Mouse (Mus musculus) kidney, adult 2 months (tissue): ENCODE data around the gene Serpina3a. TPM values are rescaled to one million over a fixed set of nuclear protein-coding genes. Genes with fewer than 3 reads are reported as not detected.

Experiments used
- DNase-seq: peaks from one replicate; pipeline ENCODE4 v3.0.0; 2021
- H3K27ac ChIP-seq: fragments of 200-500 bp; 2 replicates; pipeline ENCODE4 v1.5.1; 2012; ENCODE audit warnings: low read depth, low read length, control low read depth, inconsistent platforms; ENCODE audit not compliant: insufficient read depth
- H3K27me3 ChIP-seq: fragments of 200-500 bp; replicated peaks from 2 replicates; pipeline ENCODE4 v1.6.1; 2012; ENCODE audit warnings: mild to moderate bottlenecking, moderate library complexity, low read length, inconsistent platforms; ENCODE audit not compliant: control insufficient read depth, insufficient read depth
- H3K36me3 ChIP-seq: fragments of 200-500 bp; 2 replicates; pipeline ENCODE4 v1.6.1; 2012; ENCODE audit warnings: mild to moderate bottlenecking, moderate library complexity, low read length, inconsistent platforms; ENCODE audit not compliant: control insufficient read depth, insufficient read depth
- H3K4me1 ChIP-seq: fragments of 200-500 bp; 2 replicates; pipeline ENCODE4 v1.6.1; 2011; ENCODE audit warnings: low read length; ENCODE audit not compliant: control insufficient read depth, insufficient read depth
- H3K4me3 ChIP-seq: fragments of 200-500 bp; 2 replicates; pipeline ENCODE4 v1.5.1; 2011; ENCODE audit warnings: mild to moderate bottlenecking, low read depth, low read length, control low read depth; ENCODE audit not compliant: insufficient read depth
- CTCF ChIP-seq: fragments of 200-500 bp; conservative IDR thresholded peaks from 2 replicates; pipeline ENCODE4 v1.5.1; 2011; ENCODE audit warnings: low read depth, mild to moderate bottlenecking, control low read depth, low read length, moderate library complexity, mixed read lengths; ENCODE audit not compliant: insufficient read depth, insufficient read length
- POLR2A ChIP-seq: fragments of 200-500 bp; IDR thresholded peaks from one replicate; pipeline ENCODE4 v1.6.1; 2011; ENCODE audit warnings: low read depth, low read length, control low read depth
- WGBS: fragments of 180-500 bp; shearing (Covaris S2); methylation state at CpG from one replicate; pipeline ENCODE4 v1.1.7; 2018; 5-methylcytosine and 5-hydroxymethylcytosine counted together
- polyA plus RNA-seq: library from polyadenylated mRNA; depleted of rRNA; stranded (reverse); fragments of >200 nt; gene quantifications from 2 replicates; pipeline ENCODE4 v1.2.3, GENCODE M21; 2012

Gene Serpina3a
- polyA plus RNA-seq, 1 experiment = not detected

GRCm38 (mm10) chr12:104090119-104090518 is 22.4 kb upstream of the Serpina3a start:
- Histone ChIP-seq H3K27ac (no peak overlapping the region), H3K4me1 (no peaks in the 10 kb centered on the region), H3K27me3 (no peaks in the 10 kb centered on the region), H3K4me3 (no peak overlapping the region), H3K36me3 (no peaks in the 10 kb centered on the region)
- no peak for DNase-seq
- TF ChIP-seq CTCF = no peak
- TF ChIP-seq POLR2A = no peak
- WGBS = 76% methylated on average over 2 of the region's 2 CpGs

GRCm38 (mm10) chr12:104091303-104091702 is 21.2 kb upstream of the Serpina3a start:
- DNase-seq = no peak
- no peaks in the 10 kb centered on the region for H3K4me1 ChIP-seq
- 88% methylated on average over 1 of the region's 1 CpGs for WGBS
- no peak overlapping the region for H3K4me3 ChIP-seq
- no peak overlapping the region for H3K27ac ChIP-seq
- TF ChIP-seq CTCF (no peak), POLR2A (no peak)
- H3K27me3 ChIP-seq = no peaks in the 10 kb centered on the region
- no peaks in the 10 kb centered on the region for H3K36me3 ChIP-seq

GRCm38 (mm10) chr12:104100768-104101167 is 11.8 kb upstream of the Serpina3a start, which contains the start of gene Serpina5:
Gene Serpina5 (plus strand): TSS chr12:104101113.
- H3K4me3 ChIP-seq = no peak within 1 kb of the TSS
- 89% methylated on average over 6 of the region's 6 CpGs for WGBS
- no peak within 1 kb of the TSS for H3K27ac ChIP-seq
- TF ChIP-seq CTCF (no peak), POLR2A (no peak)
- no peaks in the 10 kb centered on the region for H3K4me1 ChIP-seq
- DNase-seq = no peak
- no peaks in the 10 kb centered on the region for H3K36me3 ChIP-seq
- no peaks in the 10 kb centered on the region for H3K27me3 ChIP-seq

DNA sequence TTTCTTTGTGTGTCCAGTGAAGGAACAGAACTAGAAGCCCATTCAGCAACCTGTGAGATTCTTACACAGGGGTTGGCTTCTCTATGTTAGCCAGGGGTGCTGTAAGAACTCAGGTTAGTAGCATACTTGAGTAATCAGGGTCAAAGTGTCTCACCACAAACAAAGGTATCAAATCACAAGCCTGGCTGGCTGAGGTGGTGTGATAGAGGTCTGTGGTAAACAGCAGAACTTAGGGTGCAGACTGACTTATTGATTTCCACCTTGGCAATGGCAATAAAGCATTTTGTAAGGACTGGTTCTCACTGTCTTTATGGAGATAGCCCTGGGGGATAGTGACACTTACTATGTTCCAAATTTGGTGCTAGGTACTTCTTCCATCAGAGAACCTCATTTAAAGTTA is 6.7 kb upstream of the Serpina3a start:
- Histone ChIP-seq H3K4me3 (no peak overlapping the region), H3K27me3 (no peaks in the 10 kb centered on the region), H3K36me3 (no peaks in the 10 kb centered on the region), H3K4me1 (no peaks in the 10 kb centered on the region), H3K27ac (no peak overlapping the region)
- peak; percentile 25 for DNase-seq
- no peak for TF ChIP-seq POLR2A
- no peak for TF ChIP-seq CTCF

DNA sequence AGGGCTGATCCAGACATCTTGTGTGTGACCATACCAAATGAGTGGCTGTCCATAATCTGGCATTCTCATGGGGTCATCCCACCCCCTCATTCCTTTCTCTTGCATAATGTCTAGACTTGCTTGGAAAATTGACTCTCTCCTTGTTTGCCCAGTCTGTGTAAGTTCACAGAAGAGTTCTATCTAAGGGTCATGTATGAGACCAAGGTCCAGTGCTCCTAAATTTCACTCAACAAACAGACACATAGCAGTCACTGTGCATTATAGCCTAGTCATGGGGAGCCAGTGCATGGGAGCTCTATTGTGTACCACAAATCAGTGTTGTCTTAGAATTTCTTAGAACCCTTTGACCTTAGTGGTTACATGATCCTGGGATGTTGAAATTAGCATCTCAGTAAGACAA is 5.6 kb upstream of the Serpina3a start:
- Histone ChIP-seq H3K27me3 (no peaks in the 10 kb centered on the region), H3K27ac (no peak overlapping the region), H3K36me3 (no peaks in the 10 kb centered on the region), H3K4me3 (no peak overlapping the region), H3K4me1 (no peaks in the 10 kb centered on the region)
- TF ChIP-seq CTCF (no peak), POLR2A (no peak)
- no peak for DNase-seq

GRCm38 (mm10) chr12:104108507-104108906 is 4.0 kb upstream of the Serpina3a start:
- no peak for TF ChIP-seq POLR2A
- TF ChIP-seq CTCF = no peak
- Histone ChIP-seq H3K4me3 (no peak overlapping the region), H3K27ac (no peak overlapping the region), H3K27me3 (no peaks in the 10 kb centered on the region), H3K36me3 (no peaks in the 10 kb centered on the region), H3K4me1 (no peaks in the 10 kb centered on the region)
- WGBS = 56% methylated on average over 2 of the region's 2 CpGs
- DNase-seq = peak; percentile 80

GRCm38 (mm10) chr12:104114921-104115579 is 2.5 kb downstream of the Serpina3a start:
- Histone ChIP-seq H3K27ac (no peak overlapping the region), H3K27me3 (no peaks in the 10 kb centered on the region), H3K36me3 (no peaks in the 10 kb centered on the region), H3K4me1 (no peaks in the 10 kb centered on the region), H3K4me3 (no peak overlapping the region)
- peak; percentile 27 for DNase-seq
- 33% methylated on average over 3 of the region's 3 CpGs for WGBS
- TF ChIP-seq CTCF (no peak), POLR2A (no peak)

DNA sequence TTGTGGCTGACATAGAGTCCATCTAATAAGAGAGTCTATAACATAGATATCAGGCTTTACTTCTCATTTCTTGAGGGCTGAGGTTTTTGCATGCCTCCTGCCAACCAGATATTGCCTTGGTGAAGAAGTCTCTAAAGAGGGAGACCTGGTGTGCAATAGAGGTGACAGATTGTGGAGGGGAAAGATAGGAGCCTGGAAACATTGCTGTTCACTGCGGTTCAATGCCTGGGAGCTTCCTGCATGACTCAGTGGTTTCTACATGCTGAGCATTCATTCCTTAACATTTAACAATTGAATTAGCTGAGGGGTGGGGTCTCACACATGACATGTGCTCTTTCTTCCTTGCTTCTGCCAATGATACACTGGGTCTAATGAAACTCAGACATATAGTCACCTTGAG is 10.6 kb downstream of the Serpina3a start:
- Histone ChIP-seq H3K27me3 (no peaks in the 10 kb centered on the region), H3K4me1 (no peaks in the 10 kb centered on the region), H3K27ac (no peak overlapping the region), H3K36me3 (no peaks in the 10 kb centered on the region), H3K4me3 (no peak overlapping the region)
- no peak for DNase-seq
- WGBS = 71% methylated on average over 1 of the region's 1 CpGs
- no peak for TF ChIP-seq POLR2A
- no peak for TF ChIP-seq CTCF
